Mouse (Mus musculus) T-cell, adult 2 months (primary cell): ENCODE data around the gene Ckap2.

Experiments used
- DNase-seq: peaks from one replicate; pipeline ENCODE4 v3.0.0; 2022; ENCODE audit warnings: low spot score

Gene Ckap2

DNA sequence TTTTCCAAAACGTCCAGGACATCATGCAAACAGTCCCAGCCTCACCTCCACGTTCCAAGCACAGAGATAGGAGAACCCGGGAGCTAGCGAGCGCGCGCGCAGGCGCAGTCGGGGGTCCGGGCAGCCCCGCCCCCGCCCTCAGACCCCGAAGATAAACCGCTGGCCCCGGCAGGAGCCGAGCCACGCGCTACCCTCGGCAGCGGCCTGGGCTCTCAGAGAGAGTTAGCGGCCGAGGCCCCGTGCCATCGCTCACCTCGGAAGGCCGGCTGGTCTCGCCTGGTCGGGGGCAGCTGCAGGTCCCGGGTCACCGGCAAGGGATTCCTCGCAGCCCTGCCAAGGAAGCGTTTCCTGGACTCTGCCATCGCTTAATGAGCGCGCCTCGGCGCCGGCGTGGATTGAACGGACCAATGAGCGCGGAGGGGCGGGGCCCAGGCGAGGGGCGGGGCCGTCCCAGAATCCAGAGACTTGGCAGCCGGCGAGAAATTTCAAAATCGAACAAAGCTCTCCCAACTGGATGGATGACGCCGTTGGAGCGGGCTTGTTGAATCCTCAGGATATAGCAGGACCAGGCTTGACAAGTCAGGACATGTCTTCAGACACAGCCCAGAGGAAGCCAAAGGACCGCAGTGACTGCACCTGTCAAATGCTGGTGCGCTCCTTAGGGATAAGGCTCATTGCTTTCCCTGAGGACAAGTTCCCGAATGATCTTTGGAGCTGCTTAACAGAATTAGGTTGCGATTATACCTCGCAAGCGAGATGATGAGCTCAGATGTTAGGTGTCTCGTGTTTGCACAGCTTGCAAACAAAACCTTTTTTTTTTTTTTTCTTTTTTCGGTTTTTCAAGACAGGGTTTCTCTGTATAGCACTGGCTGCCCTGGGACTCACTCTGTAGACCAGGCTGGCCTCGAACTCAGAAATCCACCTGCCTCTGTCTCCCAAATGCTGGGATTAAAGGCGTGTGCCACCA is at the start of gene Ckap2:
TSS of gene Ckap2 (minus strand) at position 389 of the 967 bp plus-strand sequence.
- peak; percentile 67 for DNase-seq

DNA sequence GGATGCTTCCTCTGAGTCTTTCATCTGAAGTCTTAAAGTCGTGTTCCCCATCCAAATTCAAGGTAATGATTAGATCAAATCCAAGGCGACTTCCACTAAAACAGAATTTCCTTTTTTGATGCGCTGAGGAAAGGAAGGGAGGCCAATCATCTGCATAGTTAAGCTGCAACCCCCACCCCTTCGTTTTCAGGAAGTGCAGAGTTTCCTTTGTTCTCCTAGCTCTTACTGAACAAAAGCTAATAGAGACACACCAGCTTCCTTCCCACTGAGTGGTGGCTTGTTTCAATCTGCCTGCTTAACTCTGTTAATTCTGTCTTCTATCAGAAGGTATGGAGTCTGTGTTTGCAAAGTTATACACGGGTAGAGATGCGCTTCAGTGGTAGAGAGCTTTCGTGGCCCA is 43.0 kb upstream of the Ckap2 start:
- DNase-seq: peak; percentile 10

DNA sequence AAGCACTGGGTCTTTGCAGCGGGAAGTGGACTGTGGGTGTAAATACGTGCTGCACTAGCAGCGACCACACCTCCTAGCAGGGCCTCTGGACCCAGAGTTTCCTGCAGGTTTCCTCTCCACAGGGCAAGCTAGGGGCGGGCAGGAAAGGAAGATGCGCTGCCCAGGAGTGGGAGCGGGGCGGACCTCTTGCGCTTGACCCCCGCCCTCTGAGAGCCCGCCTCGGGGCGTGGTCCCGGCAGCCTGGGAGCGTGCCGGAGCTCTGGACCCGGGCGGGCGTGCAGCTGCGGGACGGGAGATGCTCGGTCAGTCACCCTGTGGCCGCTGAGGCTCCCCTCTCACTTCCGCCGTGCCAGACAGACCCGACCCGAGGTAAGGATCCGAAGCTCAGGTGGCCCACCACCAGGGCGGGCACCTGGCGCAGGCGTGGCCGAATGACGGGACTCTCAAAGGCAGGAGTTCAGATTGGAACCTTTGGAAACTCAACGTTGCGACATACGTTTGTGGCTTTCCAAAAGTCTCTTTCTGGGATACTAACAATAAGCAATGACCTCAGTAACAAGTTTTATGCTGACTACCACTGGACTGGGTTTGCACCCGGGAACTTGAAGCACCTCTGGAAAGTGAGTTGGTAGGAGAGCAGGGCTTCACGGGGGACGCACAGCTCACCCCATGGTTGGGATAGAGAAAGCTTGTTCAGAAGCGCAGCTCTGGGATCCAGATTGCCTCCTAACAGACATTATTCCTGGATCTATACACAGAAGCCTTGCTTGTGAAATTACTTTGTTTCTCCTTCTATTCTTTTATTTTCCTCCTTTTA is 41.6 kb upstream of the Ckap2 start, which contains the start of gene Thsd1:
TSS of gene Thsd1 (plus strand) at position 253 of the 817 bp plus-strand sequence.
- peak; percentile 5 for DNase-seq

DNA sequence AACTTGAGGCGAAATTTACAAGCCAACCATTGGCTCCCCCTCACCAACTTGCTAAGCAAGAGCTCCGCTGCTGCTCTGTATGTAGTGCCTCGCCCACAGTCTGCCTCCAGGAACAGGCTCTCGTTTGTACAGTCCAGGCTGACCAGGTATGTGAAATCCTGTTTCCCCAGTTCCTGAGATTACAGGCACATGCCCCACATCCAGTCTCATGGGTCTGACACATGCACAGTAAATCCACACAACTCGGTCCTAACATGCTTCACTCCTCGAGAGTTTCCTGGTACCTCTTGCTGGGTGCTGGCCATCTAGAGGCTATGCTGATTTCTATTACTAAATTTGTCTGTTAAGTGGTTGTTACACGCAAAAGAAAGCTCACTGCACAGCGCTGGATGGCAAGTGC is 40.7 kb upstream of the Ckap2 start:
- DNase-seq: no peak

DNA sequence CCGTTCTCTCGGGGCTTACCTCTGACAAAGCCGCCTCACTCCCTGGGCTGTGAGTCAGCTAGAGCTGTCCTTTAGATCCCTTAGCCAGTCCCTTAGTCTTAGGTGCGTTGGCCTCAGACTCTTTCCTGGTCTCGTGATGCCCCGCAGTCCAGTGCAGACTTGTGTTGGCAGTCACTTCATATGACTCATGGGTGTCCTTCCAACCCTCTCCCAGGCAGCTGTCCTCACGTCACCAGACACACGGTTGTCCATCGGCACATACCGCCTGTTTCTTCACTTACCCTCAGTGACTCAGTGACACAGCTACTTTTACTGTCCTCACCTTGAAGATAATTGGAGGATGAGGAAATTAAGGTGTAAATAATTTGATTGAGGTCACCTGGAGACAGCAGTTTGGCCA is 29.2 kb upstream of the Ckap2 start:
- no peak for DNase-seq

DNA sequence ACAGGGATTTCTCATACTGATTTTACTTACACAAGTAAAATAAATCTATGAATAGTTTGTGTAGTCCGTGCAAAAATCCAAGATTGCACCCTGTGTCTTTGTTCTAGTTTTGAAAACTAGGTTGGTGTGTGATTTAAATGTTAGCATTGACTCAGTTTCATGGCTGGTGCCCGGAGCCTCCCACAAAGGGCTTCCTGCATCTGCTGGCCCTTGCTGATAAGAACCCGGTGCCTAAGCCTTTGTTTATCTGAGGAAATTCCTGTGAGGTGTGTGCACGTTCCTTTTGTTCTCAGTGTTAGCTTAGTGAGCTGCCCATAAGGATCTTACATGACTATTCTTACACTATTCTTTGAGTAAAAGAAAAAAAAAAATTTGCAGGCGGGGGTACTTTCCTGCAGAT is 23.4 kb upstream of the Ckap2 start:
- DNase-seq: no peak

DNA sequence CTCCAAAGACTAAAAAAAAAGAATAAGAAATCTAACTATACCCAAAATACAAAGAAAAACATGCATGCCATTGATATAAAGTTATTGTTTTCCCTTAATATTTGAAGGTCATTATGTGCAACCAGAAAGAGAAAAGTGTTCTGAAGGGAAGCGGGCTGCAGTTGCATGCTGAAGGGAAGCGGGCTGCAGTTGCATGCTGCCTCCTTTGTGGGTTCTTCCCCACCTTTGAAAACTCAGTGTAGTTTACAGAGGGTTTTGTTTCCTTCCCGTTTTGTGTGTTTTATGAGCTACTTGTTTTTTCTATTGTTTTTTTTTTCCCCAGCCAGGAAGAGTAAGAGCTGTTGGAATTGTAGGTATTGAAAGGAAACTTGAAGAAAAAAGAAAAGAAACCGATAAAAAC is 21.9 kb upstream of the Ckap2 start:
- no peak for DNase-seq

DNA sequence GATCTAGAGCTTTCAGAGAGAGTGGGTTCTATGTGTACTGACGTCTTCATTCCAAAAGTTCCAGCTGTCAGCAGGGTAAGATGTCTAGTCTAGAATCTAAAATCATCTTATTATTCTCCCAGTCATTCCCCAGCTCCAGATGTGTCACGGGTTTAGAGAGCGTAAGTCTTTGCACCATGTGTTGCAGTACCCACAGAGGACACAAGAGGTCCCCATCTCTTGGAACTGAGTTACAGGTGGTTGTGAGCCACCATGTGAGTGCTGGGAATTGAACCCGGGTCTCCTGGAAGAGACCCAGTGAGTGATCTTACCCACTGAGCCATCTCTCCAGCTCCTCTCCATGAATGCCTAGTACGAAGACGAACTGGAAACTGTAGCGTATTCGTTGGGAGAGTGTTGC is 13.9 kb upstream of the Ckap2 start:
- no peak for DNase-seq

DNA sequence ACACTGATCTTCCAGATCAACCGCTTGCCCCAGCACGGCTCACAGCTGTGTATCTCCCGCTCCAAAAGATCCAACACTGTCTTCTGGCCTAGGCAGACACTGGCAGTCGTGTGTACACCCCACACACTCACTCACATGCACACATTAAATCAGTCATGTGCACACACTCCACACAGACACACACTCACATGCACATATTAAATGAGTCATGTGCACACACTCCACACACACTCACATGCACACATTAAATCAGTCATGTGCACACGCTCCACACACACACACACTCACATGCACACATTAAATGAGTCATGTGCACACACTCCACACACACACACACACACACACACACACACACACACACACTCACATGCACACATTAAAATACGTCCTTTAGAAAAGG is 12.3 kb upstream of the Ckap2 start:
- no peak for DNase-seq

DNA sequence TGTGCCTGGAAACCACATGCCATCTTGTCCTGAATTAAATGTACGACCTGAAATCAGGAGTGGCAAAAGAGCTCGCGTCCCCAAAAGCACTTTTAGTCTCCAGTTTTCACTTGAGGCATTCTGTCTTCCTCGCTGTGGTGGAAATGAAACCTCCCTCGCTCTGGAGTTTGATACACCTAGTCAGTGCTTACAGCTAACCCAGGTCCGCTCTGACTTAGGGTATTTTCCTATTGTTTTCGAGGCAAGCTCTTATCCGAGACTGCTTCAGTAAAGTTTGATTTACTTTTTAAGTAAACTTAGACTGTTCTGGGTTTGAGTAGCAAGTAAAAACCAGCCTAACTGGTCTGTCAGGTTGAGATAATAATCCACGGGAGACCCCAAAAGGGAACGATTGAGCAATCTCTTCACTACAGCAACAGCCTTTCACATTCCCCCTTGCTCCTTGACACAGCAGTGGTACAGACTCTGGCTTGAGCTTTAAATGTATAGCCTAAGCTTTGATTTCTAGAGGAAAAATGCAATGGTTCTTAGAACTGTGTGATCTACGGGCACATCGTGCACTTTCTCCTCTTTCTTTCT is 7.9 kb upstream of the Ckap2 start:
- DNase-seq: peak; percentile 38

DNA sequence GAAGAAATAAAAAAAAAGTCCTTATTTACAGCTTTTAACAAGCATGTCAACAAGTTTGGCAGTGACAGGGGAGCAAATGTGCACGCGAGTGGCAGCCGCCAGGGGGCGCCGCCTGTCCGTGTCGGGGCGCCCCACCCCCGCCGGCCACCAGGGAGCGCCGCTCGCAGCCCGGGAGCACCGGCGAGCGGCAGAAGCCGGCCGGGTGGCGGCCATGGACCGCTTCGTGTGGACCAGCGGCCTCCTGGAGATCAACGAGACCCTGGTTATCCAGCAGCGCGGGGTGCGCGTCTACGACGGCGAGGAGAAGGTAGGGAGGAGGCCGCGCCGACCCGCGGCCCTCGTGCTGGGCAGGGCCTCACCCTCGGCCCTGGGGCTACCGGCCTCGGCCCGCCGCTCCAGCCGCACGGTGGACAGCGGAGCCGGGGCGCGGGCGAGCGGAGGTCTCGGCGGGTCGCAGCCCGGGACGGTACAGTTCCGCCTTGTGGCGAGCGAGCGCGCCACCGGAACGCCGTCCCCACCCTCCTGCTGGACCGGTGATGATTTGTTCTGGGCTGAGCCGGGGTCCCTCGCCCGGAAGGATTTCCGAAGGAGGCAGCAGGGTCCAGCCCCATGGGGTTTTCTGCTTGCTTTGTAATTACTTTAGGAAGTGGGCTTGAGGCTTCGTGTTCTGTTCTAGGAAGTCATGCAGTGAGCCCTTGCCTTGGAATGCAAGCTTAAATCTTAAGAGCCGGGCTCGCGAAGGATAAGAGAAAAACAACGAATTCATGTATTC is 7.2 kb upstream of the Ckap2 start, which contains the start of gene Vps36:
TSS of gene Vps36 (plus strand) at position 150 of the 772 bp plus-strand sequence.
- peak; percentile 87 for DNase-seq

DNA sequence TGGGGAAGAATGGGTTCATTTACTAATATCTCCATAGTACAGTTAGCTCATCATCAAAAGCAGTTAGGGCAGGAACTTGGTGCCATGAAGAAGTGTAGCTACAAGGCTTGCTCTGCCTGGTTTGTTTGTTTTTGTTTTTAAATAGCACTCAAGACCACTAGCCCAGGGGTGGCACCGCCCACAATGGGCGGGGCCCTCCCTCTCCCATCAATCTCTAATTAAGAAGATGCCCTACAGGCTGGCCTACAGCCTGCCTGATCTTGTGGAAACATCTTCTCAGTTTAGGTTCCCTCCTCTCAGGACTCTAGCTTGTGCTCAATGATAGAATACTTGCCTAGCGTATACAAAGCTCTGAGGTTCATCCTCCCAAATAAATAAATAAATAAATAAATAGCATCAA is 735 bp downstream of the Ckap2 start:
- DNase-seq: no peak

DNA sequence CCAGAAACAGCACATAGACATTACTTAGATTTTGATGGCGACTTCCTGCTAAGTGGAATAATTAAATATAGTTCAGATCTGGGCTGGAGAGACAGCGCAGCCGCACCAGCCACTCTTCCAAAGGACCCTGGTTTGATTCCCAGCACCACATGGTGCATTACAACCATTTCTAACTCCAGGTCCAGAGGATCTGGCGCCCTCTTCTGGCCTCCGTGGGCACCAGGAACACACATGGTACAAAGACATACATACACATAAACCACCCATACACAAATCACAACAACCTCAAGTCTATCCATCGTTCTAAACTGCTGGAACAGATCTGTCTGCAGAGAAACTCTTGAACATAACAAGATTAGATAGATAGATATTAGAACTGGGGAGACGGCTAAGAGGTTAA is 9.7 kb downstream of the Ckap2 start:
- DNase-seq: no peak

DNA sequence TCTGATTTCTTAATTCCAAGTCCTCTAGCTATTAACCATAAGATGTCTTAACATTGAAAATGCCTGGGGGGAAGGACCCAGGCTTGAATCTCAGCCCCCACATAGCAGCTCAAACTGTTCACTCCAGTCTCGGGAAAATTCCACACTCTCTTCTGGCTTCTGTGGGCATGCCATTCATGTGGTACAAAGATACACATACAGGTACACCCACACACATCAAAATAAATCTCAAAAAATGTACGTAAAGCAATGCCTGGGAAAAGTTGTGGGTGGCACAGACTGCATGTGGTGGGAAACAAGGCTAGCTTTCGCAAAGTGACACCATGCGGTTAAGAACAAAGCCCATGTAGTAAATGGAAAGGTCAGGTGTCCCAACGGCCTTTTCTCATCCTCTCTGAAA is 16.5 kb downstream of the Ckap2 start:
- DNase-seq: no peak

DNA sequence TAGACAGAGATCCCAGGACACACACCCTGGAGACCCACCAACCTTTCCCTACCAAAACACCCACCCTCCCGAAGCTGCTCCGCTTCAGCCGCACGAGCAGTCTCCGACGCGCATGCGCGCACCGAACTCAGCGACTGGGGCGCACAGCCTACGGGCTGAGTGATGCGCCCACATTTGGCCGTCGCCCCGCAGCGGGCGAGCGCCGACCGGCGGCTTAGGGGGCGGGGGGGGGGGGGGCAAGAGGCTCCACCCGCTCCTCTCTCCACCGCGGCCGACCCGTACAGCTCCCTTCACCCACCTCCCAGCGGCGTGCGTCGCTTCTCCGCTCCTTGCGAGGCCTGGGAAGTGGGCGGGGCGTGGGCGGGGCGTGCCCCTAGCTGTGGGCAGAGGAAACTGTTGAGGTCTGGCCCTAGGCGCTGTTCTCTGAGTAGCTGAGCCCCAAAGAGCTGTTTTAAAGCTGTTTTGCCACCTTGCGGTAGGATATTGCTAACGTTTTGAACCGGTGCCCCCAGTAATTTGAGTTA is 19.5 kb downstream of the Ckap2 start, which contains the start of gene Nek3:
TSS of gene Nek3 (minus strand) at position 356 of the 524 bp plus-strand sequence.
- DNase-seq: peak; percentile 84

DNA sequence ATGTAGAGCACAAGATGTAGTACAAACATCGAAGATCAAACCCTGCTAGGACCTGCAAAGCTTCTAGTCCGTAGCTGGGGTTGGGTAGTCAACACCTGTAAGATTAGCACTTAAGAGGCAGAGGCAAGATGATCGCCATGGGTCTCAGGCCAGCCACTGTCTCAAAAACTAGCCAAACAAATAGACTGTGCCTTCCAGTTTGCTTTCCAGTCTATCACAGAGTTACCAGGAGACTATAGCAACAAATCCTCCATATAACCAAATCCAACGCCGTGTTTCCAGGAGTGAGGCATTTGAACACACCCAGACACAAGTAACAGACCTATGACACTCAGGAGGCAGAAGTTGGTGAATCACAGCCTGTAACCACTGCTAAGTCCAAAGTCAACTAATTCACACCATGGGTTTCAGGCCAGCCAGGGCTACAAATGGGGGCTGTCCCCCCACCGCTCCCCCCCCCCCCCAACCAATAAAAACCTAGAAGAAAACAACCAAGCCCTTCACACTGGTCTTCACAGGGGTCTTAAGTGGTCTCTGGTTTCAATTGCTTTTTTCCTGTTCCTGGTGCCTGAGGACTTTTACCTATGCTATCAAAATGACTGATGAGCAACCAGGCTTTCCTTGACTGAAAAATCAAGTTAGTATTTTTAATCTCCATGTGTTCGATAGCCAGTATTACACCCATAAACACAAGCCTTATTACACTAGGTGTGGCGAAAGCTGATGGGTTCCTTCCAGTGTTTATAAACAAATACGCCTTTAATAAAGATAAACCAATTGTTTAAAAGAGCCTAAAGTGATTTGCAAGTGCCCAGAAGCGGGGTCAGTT is 20.2 kb downstream of the Ckap2 start:
- no peak for DNase-seq

DNA sequence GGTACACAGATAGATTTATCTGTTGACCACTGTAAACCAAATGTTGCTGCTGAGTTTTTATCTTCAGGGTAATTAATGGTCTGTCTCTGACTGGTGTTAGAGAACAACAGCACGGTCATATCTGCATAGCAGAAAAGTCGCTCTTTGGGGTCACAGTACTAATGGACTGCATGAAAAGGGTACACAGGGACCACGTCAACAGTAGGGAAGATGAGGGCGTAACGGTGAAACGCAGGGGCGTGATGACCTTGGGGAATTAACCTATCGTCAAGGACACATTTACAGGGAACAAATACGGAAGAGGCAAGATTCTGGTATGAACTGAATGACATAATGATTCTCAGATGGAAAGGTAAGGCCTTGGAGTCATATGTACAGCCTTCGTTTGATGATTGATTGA is 21.2 kb downstream of the Ckap2 start:
- no peak for DNase-seq

DNA sequence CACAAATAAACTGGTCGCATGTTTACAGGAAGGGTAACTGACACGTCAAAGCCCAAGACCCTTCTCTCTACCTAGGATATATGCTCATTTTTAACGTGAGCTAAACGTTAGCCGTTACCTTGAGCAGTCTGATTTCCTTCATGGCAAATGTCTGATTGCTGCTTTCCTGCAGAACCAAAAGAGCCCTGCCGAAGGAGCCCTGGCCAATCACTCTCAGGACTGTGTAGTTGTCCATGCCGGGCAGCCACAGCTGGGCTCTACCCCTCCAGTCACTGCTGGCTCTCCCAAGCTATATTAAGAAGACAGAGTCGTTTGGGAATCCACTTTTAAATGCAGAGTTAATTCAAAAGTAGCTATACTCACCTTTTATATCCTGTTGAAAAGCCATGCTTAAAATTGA is 23.4 kb downstream of the Ckap2 start:
- DNase-seq: no peak

DNA sequence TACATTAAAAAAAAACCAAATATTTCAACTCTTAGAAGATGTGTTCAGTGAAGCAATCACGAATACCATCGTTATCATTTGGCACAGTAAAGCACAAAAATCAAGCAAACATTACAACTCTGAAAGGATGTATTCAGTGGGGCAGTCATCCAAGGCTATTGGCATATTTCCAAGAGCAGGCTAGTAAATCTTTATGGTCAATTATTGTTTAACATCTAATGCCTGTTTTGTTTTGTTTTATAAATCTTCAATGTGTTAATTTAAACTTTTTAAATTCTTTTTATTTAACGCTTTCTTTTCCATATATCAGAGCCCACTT is 35.3 kb downstream of the Ckap2 start:
- no peak for DNase-seq

DNA sequence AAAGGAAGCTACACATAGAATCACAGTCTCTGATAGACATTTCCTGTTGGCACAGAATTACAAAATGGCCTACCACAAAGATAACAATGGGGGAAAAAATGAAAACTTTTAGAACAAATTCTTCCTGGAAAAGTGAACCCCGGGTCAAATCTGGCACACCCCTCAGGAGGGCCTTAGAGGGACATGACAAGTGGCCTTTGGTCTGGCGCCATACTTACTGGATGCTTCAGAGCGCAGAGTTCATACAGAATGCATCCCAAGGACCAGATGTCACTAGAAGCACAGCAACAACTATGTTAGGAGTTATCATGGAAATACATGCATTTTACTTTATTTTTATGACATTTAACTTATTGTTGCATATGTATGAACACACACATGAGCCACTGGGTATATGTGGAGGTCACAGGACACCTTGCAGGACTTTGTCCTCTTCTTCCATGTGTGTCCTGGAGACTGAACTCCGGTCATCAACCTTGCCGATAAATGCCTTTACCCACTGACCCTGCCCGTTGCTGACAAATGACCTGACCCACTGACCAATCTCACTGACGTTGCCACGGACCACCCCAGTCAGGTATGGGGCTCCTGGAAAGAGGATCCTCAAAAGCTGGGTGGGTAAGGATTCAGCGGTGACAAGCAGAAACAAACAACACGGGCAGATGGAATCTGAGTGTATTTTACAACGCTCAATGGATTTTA is 35.8 kb downstream of the Ckap2 start:
- no peak for DNase-seq
